Mouse (Mus musculus) hindbrain, embryonic 11.5 days (tissue): ENCODE measurements at regions not wholly inside any gene's neighbourhood (a gene's known extent, or its start where the extent isn't known, plus 50 kb on each side); places are given as distances from the start of the nearest gene placed in this dataset.

ENCODE experiments used
- ATAC-seq: fragments of 200-750 bp; cut with Nextera tagmentation; 2 replicates; pipeline ENCODE4 v1.8.0; 2017; ENCODE audit warnings: mild to moderate bottlenecking, moderate TSS enrichment, moderate library complexity; ENCODE audit not compliant: low FRiP score
- DNase-seq: peaks from one replicate; pipeline ENCODE4 v3.0.0-alpha.2; 2015; ENCODE audit warnings: low spot score
- H3K27ac ChIP-seq: fragments of 300-500 bp; sonication (generic); 2 replicates; pipeline ENCODE4 v1.5.1; 2014; ENCODE audit warnings: mild to moderate bottlenecking, low read depth, low read length
- H3K27me3 ChIP-seq: fragments of 300-500 bp; sonication (generic); 2 replicates; pipeline ENCODE4 v1.6.1; 2014; ENCODE audit warnings: mild to moderate bottlenecking, low read length, moderate library complexity, mixed read lengths; ENCODE audit not compliant: control insufficient read depth, insufficient read depth
- H3K36me3 ChIP-seq: fragments of 300-500 bp; sonication (generic); 2 replicates; pipeline ENCODE4 v1.6.1; 2014; ENCODE audit warnings: mild to moderate bottlenecking, low read length, moderate library complexity, mixed read lengths; ENCODE audit not compliant: control insufficient read depth, insufficient read depth
- H3K4me1 ChIP-seq: fragments of 300-500 bp; sonication (generic); replicated peaks from 2 replicates; pipeline ENCODE4 v1.6.1; 2014; ENCODE audit warnings: low read length, mixed read lengths; ENCODE audit not compliant: control insufficient read depth, insufficient read depth
- H3K4me2 ChIP-seq: fragments of 300-500 bp; sonication (generic); replicated peaks from 2 replicates; pipeline ENCODE4 v1.6.1; 2014; ENCODE audit warnings: mild to moderate bottlenecking, low read depth, low read length
- H3K4me3 ChIP-seq: fragments of 300-500 bp; sonication (generic); 2 replicates; pipeline ENCODE4 v1.5.1; 2014; ENCODE audit warnings: low read depth, low read length
- H3K9ac ChIP-seq: fragments of 300-500 bp; sonication (generic); 2 replicates; pipeline ENCODE4 v1.6.1; 2014; ENCODE audit warnings: low read depth, low read length
- H3K9me3 ChIP-seq: fragments of 300-500 bp; sonication (generic); 2 replicates; pipeline ENCODE4 v1.6.1; 2016; ENCODE audit warnings: low read length; ENCODE audit not compliant: control insufficient read depth
- WGBS: fragments of 180-500 bp; shearing (Covaris S2); extraction: QIAGEN DNeasy Blood & Tissue Kit; methylation state at CpG from one replicate; pipeline ENCODE4 v1.1.7; 2014; 5-methylcytosine and 5-hydroxymethylcytosine counted together

- H3K27me3 ChIP-seq = no peaks in the 10 kb centered on the region
- no peak overlapping the region for H3K27ac ChIP-seq
- DNase-seq (peak; percentile 26), ATAC-seq (no peak)
- H3K4me3 ChIP-seq = no peak overlapping the region
- H3K36me3 ChIP-seq = no peaks in the 10 kb centered on the region
- 90% methylated on average over 8 of the region's 8 CpGs for WGBS
- H3K4me2 ChIP-seq = no peak overlapping the region
- H3K9ac ChIP-seq = no peak overlapping the region
- 0 out of 2 replicates have a peak, but pooled peaks cover 4% of the 10 kb centered on the region for H3K4me1 ChIP-seq
- H3K9me3 ChIP-seq = no peaks in the 10 kb centered on the region
These were observed 808.0 kb upstream of the Pou3f3 start for GRCm38 (mm10) chr1:41887556-41887955.

- peak; percentile 77 for ATAC-seq
- Histone ChIP-seq H3K27me3 (no peaks in the 10 kb centered on the region), H3K36me3 (no peaks in the 10 kb centered on the region), H3K4me1 (0 out of 2 replicates have a peak, but pooled peaks cover 4% of the 10 kb centered on the region), H3K9me3 (no peaks in the 10 kb centered on the region), H3K4me3 (no peak overlapping the region), H3K4me2 (no peak overlapping the region), H3K27ac (peak overlapping the region; percentile 2; the same call in 1 of the 2 replicates), H3K9ac (no peak overlapping the region)
- 0% methylated on average over 2 of the region's 2 CpGs for WGBS
- peak; percentile 62 for DNase-seq
These were observed 807.4 kb upstream of the Pou3f3 start for GRCm38 (mm10) chr1:41888213-41888612.

- Histone ChIP-seq H3K4me2 (no peak overlapping the region), H3K9me3 (no peaks in the 10 kb centered on the region), H3K4me3 (no peak overlapping the region), H3K4me1 (0 out of 2 replicates have a peak, but pooled peaks cover 4% of the 10 kb centered on the region), H3K27ac (no peak overlapping the region), H3K27me3 (no peaks in the 10 kb centered on the region), H3K9ac (no peak overlapping the region), H3K36me3 (no peaks in the 10 kb centered on the region)
- WGBS = 25% methylated on average over 5 of the region's 5 CpGs
- DNase-seq (peak; percentile 15), ATAC-seq (no peak)
These were observed 806.6 kb upstream of the Pou3f3 start for GRCm38 (mm10) chr1:41888966-41889365.

GRCm38 (mm10) chr1:41889940-41890339 lies 805.6 kb upstream of the Pou3f3 start:
- peak overlapping the region; percentile 84; the same call in 1 of the 2 replicates for H3K27ac ChIP-seq
- H3K9me3 ChIP-seq = no peaks in the 10 kb centered on the region
- no peak overlapping the region for H3K9ac ChIP-seq
- 0 out of 2 replicates have a peak, but pooled peaks cover 4% of the 10 kb centered on the region for H3K4me1 ChIP-seq
- H3K36me3 ChIP-seq = no peaks in the 10 kb centered on the region
- H3K4me2 ChIP-seq = no peak overlapping the region
- no peak overlapping the region for H3K4me3 ChIP-seq
- DNase-seq (peak; percentile 43), ATAC-seq (no peak)
- 59% methylated on average over 6 of the region's 6 CpGs for WGBS
- H3K27me3 ChIP-seq = no peaks in the 10 kb centered on the region

- Histone ChIP-seq H3K4me2 (peak overlapping the region; percentile 29), H3K9me3 (no peaks in the 10 kb centered on the region), H3K36me3 (no peaks in the 10 kb centered on the region), H3K9ac (peak overlapping the region; percentile 45; the same call in 1 of the 2 replicates), H3K27me3 (no peaks in the 10 kb centered on the region), H3K27ac (peak overlapping the region; percentile 84), H3K4me3 (0 out of 2 replicates have a peak overlapping the region, but pooled peaks have one; percentile 14), H3K4me1 (0 out of 2 replicates have a peak, but pooled peaks cover 4% of the 10 kb centered on the region)
- 21% methylated on average over 20 of the region's 20 CpGs for WGBS
- DNase-seq (peak; percentile 64), ATAC-seq (peak; percentile 63)
These were observed 804.6 kb upstream of the Pou3f3 start for GRCm38 (mm10) chr1:41890714-41891689.

GRCm38 (mm10) chr1:41891730-41892129 lies 803.8 kb upstream of the Pou3f3 start:
- no peak for ATAC-seq
- Histone ChIP-seq H3K4me2 (no peak overlapping the region; the same call in 1 of the 2 replicates), H3K4me1 (0 out of 2 replicates have a peak, but pooled peaks cover 4% of the 10 kb centered on the region), H3K9ac (no peak overlapping the region), H3K27me3 (no peaks in the 10 kb centered on the region), H3K27ac (peak overlapping the region; percentile 84), H3K9me3 (no peaks in the 10 kb centered on the region), H3K36me3 (no peaks in the 10 kb centered on the region), H3K4me3 (no peak overlapping the region)
- WGBS = 52% methylated on average over 11 of the region's 11 CpGs
- no peak for DNase-seq

GRCm38 (mm10) chr1:41892376-41892775 lies 803.2 kb upstream of the Pou3f3 start:
- Histone ChIP-seq H3K36me3 (no peaks in the 10 kb centered on the region), H3K27ac (no peak overlapping the region), H3K4me3 (no peak overlapping the region), H3K9me3 (no peaks in the 10 kb centered on the region), H3K9ac (no peak overlapping the region), H3K27me3 (no peaks in the 10 kb centered on the region), H3K4me1 (0 out of 2 replicates have a peak, but pooled peaks cover 4% of the 10 kb centered on the region), H3K4me2 (no peak overlapping the region)
- 48% methylated on average over 2 of the region's 2 CpGs for WGBS
- ATAC-seq (no peak), DNase-seq (no peak)

GRCm38 (mm10) chr1:41897768-41898330 lies 797.7 kb upstream of the Pou3f3 start:
- H3K36me3 ChIP-seq = no peaks in the 10 kb centered on the region
- WGBS = 78% methylated on average over 4 of the region's 4 CpGs
- no peaks in the 10 kb centered on the region for H3K4me1 ChIP-seq
- H3K9ac ChIP-seq = no peak overlapping the region
- no peaks in the 10 kb centered on the region for H3K27me3 ChIP-seq
- ATAC-seq (no peak), DNase-seq (peak; percentile 48)
- H3K9me3 ChIP-seq = no peaks in the 10 kb centered on the region
- H3K27ac ChIP-seq = no peak overlapping the region
- no peak overlapping the region for H3K4me2 ChIP-seq
- H3K4me3 ChIP-seq = no peak overlapping the region
